9 mouse cellular contexts compared by ENCODE assay signal in genomic region chr1:83277044-83277443, GRCm38 (mm10).
A peak's percentile ranks its signal among the peaks of the same experiment; 100 is the strongest.
DNase-seq lines count a peak whose midpoint lies in the region; ATAC-seq and TF ChIP-seq lines count a peak whose summit lies in the region.
"Had no signal": no experiment of that assay in that cellular context is flagged by ENCODE, and none has a peak within 500 bp of the region (broad histone marks: within the 10 kb centered on the region; RNA-seq: fewer than 3 reads in every experiment).

No protein-coding gene starts in this region.

- no peak overlapping the region for H3K9ac ChIP-seq in kidney, embryonic 16.5 days (replicated peaks; ENCODE audit: low read length)
- H3K9ac ChIP-seq: heart, embryonic 15.5 days had no signal

- no peak for ATAC-seq in kidney, embryonic 16.5 days (ENCODE audit: low FRiP score, low TSS enrichment)

- TF ChIP-seq CTCF in layer of hippocampus, adult 2 months (conservative IDR thresholded peaks at IDR 0.05), result no peak

- peak; percentile 1 for DNase-seq in lung, postnatal 14 days
- no peak for DNase-seq in lung, postnatal 36 days
- peak; percentile 79 to 86 for DNase-seq in cerebellum, postnatal 25 days
- DNase-seq in layer of hippocampus, adult 2 months (ENCODE audit: low spot score in 2 of 2), result peak; percentile 85 to 91
- peak; percentile 77 to 79 for DNase-seq in right cerebral cortex, adult 2 months (ENCODE audit: low spot score in 2 of 2)
- DNase-seq in kidney, postnatal 14 days, result no peak
- DNase-seq in adrenal gland, adult 18-20 months (ENCODE audit: low spot score in 2 of 2), result no peak

- no peaks in the 10 kb centered on the region for H3K27me3 ChIP-seq in kidney, embryonic 16.5 days (ENCODE audit: insufficient read depth, low read length)
- H3K27me3 ChIP-seq: heart, embryonic 15.5 days had no signal

- H3K4me1 ChIP-seq in kidney, embryonic 16.5 days (ENCODE audit: insufficient read depth, low read length), result no peaks in the 10 kb centered on the region
- H3K4me1 ChIP-seq: heart, embryonic 15.5 days had no signal

- no peak overlapping the region for H3K4me3 ChIP-seq in layer of hippocampus, adult 2 months
- H3K4me3 ChIP-seq in kidney, embryonic 16.5 days (ENCODE audit: low read length), result no peak overlapping the region
- H3K4me3 ChIP-seq: heart, embryonic 15.5 days had no signal

- 83% methylated on average over 11 of the region's 11 CpGs for WGBS in kidney, embryonic 16.5 days

- H3K4me2 ChIP-seq in kidney, embryonic 16.5 days (replicated peaks; ENCODE audit: low read depth, low read length), result no peak overlapping the region
- H3K4me2 ChIP-seq: heart, embryonic 15.5 days had no signal

- H3K36me3 ChIP-seq in kidney, embryonic 16.5 days (ENCODE audit: insufficient read depth, low read length), result no peaks in the 10 kb centered on the region
- H3K36me3 ChIP-seq: heart, embryonic 15.5 days had no signal

- H3K9me3 ChIP-seq in kidney, embryonic 16.5 days (ENCODE audit: low read length), result no peaks in the 10 kb centered on the region
- H3K9me3 ChIP-seq: heart, embryonic 15.5 days had no signal

- peak overlapping the region; percentile 95 for H3K27ac ChIP-seq in layer of hippocampus, adult 2 months
- H3K27ac ChIP-seq in kidney, embryonic 16.5 days (ENCODE audit: low read length), result no peak overlapping the region
- H3K27ac ChIP-seq: heart, embryonic 15.5 days had no signal

Comparison
In these comparisons a context has a peak if more than half of its experiments do, and no peak if none do; other contexts are left out.
1. DNase-seq: peak in lung, postnatal 14 days (single experiment), cerebellum, postnatal 25 days (2 of 2), layer of hippocampus, adult 2 months (2 of 2) and right cerebral cortex, adult 2 months (2 of 2); none in lung, postnatal 36 days (single experiment), kidney, postnatal 14 days (single experiment) and adrenal gland, adult 18-20 months (0 of 2).